Mouse (Mus musculus) cerebellum, postnatal 25 days (tissue): ENCODE data around the gene Cybc1.

Source experiments
- DNase-seq, 2 experiments: peaks; one replicate each; pipeline ENCODE4 v3.0.0; 2021; ENCODE audit warnings: mixed read lengths in 2 of 2

Cybc1 gene

DNA sequence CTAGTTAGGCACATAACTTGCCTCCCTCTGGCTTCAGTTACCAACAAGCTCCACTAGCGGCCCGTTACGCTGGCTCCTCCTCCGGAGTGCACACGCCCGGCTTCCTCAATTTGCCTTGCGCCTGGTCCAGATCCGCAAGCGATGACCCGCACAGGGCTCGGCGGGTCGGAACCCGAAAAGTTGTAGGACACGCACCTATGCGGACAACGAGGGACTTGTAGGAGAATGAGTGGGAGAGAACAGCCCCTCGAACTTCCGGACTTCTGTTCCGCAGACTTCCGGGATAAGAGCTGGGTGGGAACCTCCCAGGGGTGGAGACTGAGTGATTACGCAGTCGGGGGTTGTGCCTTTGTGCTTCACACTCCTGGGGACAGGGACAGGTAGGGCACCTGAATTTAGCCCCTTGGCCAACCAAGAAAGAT lies at the start of gene Cybc1:
Gene Cybc1, minus strand, starts transcription at position 305 of the 422 bp plus-strand sequence.
- DNase-seq = peak; percentile 77 to 81

GRCm38 (mm10) chr11:121278011-121278410 lies 48.9 kb upstream of the Cybc1 start:
- DNase-seq = no peak

DNA sequence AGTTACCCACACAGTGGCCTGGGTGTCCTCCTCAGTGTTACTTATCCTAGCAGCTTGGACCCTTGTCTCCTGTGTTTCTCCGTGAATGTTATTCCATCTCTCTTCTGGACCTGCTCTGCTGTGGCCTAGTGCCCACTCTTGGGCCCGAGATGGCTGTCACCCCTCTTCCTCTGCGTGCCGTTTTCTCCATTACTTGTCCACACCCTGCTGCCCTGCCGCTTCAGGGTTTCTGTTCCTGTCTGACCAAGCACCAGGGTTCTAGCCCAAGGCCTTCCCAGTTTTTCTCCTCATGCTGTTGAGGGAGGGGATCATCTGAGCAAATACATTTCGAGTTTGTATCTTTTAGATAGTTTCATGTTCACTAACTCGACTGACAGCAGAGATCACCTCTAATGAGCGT lies 48.4 kb upstream of the Cybc1 start:
- DNase-seq = no peak

GRCm38 (mm10) chr11:121261074-121261473 lies 32.0 kb upstream of the Cybc1 start:
- no peak for DNase-seq

GRCm38 (mm10) chr11:121260211-121260906 lies 31.2 kb upstream of the Cybc1 start:
- DNase-seq = peak; percentile 56 to 59

DNA sequence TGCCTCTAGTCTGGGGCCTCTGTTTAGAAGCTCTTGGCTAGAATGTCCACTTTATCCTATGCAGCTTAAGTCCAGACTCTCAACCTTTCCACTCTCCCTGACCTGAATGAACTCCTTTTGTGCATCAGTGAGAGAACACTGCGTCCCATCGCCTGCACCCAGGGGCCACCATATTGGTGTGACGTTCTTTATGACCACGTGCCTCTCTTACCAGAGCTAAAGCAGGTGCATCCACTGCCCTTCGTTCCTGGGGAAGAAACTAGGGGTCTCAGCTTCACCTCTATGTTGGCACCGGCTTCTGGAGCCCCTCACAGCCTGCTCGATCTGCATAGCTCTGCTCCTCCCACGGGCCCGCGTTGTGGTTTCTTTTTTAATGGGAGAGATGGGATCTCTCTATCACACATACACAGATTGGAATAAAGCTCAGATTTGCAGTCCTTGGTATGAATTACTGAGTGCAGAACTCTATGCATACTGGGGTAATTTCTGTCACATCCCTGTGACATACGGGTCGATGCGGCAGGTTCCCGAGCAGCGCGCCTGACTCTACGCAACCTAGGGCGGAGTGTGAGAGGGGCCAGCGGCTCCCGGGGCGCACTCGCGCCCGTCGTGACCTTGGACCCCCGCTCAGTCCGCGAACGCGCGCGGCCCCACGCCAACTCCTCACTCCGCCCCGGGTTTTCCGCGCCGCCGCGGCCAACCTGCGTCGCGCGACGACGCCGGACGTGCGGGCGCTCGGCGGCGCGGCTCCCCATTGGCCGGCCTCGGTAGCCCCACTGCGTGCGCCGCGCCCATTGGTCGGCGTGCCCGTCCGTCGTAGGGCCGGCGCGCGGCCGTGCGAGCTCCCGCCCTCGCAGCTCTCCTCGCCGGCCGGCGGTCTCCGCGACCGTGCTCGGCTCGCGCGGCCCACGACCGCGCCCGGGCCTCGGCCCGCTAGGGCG lies 30.3 kb upstream of the Cybc1 start, which contains the start of gene Foxk2:
Gene Foxk2, plus strand, starts transcription at position 831 of the 941 bp plus-strand sequence.
- DNase-seq = peak; percentile 95 to 98

DNA sequence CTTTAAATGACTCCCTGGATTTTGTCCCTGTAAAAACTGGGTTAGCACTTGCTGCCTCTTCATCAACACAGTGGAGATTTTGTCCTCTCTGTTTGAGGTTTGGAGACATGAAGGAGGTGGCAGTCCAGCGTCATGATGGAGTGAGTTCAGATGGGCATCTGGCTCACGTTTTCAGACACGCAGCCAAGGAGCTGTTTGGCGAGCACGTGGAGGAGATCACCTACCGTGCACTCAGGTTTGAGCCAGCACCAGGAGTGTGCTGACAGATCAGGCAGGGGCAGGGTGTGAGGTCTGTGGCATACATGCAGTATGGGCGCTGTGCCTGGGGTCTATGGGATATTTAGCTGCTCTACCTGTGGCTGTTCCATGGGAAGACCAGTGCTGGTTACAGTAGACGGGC lies 21.1 kb upstream of the Cybc1 start:
- peak in 1 of 2 experiments; percentile 43 for DNase-seq

DNA sequence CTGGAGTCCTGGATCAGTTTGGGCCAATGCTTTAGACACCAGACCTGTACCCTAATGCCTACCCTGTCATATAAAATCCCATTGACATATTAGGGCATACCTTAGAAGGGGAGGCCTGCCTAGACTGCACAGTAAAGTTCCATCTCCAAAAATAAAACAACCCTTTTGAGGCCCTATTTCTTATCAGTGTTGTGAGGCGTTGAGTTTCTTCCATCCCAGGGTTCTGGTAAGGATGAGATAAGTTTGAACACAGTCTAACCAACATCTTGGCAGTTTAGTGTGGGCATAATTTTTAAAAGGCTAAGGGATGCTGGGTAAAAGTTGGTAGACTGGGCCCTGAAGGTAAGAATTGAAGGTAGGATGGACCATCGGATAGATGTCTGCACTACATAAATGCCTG lies 10.5 kb upstream of the Cybc1 start:
- no peak for DNase-seq

DNA sequence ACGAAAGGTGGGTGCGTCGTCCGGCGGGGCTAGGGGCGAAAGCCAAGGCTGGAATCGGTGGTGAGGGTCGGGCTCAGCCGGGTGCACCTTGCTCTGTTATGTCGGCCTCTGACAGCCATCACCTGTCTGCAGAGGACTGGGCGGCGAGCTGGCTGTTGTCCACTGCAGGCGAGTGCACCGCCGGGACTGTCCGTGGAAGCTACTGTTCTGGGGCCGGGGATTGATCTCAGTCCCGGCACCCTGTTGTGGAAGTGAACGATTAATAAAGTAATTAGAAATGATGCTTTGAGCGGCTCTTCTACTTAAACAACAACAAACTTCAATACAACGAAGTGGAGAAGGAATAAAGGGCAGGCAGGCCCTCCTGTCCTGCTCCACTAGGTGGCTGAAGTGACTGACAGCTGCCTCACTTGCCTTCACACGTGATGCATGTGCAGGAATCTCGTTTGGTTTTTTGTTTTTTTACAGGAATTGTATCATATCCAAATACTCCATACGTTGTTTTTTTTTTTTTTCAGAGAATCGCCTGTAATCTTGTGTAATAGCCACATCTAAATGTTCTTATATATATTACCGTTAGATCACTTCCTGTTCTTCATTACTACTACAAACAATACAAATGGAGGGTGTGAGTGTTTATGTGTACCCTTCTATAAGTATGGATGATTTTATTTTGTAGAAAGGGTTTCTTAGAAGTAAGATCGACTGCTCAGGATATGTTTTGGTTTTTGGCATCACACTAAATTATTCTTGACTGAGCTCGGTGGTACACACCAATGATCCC lies 8.4 kb upstream of the Cybc1 start:
- DNase-seq = no peak

GRCm38 (mm10) chr11:121236564-121237344 lies 7.6 kb upstream of the Cybc1 start, which contains the start of gene Narf:
Gene Narf, plus strand, starts transcription at chr11:121237253.
- peak; percentile 98 to 99 for DNase-seq

DNA sequence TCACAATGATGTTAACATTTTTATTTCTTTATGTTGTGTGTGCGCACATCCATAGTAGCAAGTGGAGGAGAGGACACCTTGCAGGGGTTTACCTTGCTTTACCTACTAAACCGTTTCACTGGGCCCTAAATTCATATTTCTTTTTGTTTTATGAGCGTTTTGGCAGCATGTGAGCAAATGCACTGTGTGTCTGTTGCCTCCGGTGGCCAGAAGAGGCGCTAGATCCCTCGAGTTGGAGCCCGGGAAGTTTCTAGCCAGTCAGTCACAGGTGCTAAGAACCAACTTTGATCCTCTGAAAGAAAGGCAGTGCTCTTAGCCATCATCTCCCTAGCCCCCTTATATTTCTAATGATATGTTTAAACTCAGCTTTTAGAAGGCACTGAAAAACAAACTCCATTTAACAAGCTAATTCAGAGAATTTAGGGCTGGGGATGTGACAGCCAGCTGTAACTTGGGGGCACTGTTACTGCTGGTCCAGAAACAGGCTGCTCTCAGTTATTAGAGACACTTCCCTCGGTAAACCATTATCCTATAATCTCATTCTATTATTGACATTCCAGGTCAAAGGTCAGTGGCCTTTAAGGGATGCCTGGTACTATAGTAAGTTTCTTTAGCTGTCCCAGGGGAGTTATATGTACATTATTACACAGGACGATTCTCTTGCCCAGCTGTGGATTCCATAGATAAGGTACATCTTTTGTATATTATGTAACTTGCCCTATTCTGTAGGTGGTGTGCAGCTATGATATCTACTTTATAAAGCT lies 6.5 kb upstream of the Cybc1 start:
- peak; percentile 35 to 65 for DNase-seq

DNA sequence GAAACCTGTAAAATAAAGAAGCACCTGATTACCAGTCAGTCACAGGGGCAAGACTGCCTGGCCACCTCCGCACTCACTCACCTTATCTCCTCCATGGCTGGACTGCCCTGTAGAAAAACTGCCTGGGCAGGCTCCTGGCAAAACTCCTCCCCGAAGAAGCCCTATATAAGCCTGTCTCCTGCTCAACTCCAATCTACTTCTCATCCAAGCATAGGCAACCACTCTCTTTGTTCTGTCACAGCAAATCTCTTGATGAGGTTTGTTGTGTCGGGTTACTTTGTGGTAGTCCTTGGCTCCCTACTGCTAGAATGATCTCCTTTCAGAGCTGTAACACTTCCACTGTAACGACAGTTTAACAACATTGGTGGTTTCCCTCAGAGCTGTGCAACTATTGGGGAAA lies 3.6 kb upstream of the Cybc1 start:
- DNase-seq = no peak

DNA sequence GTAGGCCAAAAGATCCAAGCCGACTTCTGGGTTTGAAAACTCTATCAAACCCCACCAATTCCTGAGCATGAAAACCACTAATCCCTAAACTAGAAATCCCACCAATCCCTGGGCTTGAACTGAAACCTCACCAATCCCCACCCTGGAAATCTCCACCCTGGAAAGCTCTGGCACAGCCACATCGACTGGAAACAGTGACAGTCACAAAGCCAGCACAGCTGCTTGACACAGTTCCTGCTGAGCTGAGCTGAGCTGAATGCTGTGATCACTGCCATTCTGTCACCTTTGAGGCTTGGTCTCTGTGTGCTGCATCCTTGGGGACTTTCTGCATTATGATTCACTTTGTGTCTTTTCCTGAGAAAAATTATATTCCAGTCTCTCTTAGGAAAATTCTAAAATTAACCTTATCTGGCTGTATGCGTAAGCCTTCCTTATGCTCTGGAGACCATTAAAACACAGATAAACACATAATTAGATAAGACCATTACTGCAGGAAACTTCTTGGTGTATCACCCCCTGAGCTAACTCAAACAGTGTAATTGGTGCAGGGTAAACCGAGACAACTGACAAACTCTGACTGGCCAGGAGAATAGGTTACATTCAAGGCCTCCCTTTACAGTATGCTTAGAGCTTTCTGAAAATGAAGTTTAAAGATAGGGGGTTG lies 2.6 kb upstream of the Cybc1 start:
- no peak for DNase-seq

DNA sequence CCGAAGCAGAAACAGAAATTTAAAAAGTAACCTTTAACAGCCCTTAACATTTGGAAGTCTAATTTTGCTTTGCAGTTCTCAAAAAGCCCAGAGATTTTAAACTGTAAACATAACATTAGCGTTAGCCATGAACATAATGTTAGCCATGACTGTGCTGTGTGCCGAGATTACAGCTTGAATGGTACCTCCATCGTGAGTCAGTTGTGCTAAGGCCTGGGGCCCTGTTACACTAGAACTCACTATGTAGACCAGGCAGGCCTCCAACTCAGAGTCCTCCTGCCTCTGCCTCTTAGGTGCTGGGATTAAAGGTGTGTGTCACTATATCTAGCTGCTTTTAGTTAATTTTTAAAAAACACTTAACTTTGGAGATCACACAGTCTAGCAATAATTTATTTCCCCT lies 2.1 kb upstream of the Cybc1 start:
- DNase-seq = no peak

GRCm38 (mm10) chr11:121228129-121229017 lies 749 bp downstream of the Cybc1 start:
- DNase-seq = peak in 1 of 2 experiments; percentile 31

DNA sequence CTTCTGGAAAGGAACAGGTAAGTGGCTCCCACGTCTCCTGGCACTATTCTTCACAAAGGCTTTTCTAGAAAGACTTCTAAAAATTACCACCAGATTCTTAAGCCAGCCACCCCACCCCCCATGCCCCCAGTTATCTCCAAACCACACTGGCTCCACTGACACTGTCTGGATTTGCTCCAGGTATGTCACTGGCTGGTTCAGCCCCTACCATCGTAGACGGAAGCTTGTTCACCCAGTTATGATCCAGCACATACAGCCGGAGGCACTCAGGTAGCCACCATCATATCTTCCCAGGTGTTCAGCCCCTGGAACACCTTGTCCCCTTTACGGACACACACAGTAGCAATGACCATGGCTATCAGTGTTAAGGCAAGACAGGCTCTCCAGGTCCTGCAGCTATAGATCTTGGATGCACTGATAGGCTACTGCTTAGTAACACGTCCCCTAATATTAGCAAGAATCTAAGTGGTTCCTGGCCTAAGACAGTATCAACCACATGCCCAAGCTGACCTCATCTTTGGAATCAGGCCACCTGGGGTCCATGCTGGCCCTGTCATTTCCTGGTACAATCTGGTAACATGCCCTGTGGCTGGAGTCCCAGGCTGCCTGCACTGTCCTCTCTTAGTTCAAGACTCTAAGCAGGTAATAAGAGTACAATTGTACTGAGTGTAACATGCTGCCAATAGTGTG lies 7.7 kb downstream of the Cybc1 start:
- DNase-seq = peak; percentile 75 to 83

DNA sequence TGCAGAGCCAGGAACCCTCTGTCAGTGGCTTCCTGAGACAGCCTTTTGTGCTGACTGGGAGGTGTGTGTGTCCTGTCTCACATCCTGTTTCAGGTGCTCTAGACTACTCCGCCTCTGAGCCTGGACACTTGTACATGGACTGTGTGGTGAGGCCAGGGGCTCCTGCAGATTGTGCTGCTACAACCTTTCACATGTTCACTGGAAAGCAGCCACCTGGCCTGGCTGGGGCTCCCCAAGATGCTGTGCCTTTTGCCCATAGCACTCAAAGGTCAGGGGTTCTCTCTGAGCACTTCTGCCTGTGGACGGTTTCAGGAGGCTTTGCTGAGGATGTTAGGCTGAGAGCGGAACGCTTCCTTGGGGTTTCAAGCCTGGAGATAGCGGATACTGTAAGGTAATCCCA lies 8.4 kb downstream of the Cybc1 start:
- peak; percentile 41 to 43 for DNase-seq

GRCm38 (mm10) chr11:121219776-121220175 lies 9.3 kb downstream of the Cybc1 start:
- DNase-seq = no peak

GRCm38 (mm10) chr11:121216831-121217230 lies 12.3 kb downstream of the Cybc1 start:
- DNase-seq = no peak
